In the genomic region with DNA sequence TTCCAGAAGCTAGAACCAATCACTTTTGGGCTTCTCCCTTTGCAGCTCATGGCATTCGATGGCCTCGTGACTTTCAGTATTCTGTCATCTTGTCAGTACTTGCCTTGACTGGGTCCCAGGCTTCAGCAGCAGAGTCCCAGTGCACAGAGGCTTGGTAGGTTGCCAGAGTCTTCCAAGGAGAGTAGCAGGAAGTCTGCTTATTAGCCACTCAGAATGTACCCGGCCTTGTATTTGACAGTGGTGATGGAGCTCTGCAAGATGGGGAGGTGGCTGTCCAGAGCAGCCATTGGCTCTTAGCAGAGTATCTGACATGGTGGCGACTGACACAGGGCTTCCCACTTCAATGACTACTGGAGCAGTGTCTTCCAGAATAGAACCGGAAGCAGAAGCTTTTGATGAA, we compare ENCODE assay signal across 9 mouse cellular contexts.
DNase-seq lines count a peak whose midpoint lies in the region; ATAC-seq and TF ChIP-seq lines count a peak whose summit lies in the region.
"Had no signal": no experiment of that assay in that cellular context is flagged by ENCODE, and none has a peak within 500 bp of the region (broad histone marks: within the 10 kb centered on the region; RNA-seq: fewer than 3 reads in every experiment).

No protein-coding gene starts in this region.

- no peak for TF ChIP-seq POLR2A in limb, embryonic 14.5 days (IDR thresholded peaks at IDR 0.05; ENCODE audit: borderline replicate concordance, extremely low read depth, insufficient read depth, insufficient read length)

- no peak overlapping the region for H3K4me3 ChIP-seq in embryonic facial prominence, embryonic 13.5 days
- H3K4me3 ChIP-seq in hindbrain, postnatal 0 days (ENCODE audit: low read length) = no peak overlapping the region
- no peak overlapping the region for H3K4me3 ChIP-seq in limb, embryonic 14.5 days (replicated peaks; ENCODE audit: low read length)
- H3K4me3 ChIP-seq: midbrain, embryonic 12.5 days had no signal

- DNase-seq in adrenal gland, postnatal 36 days = peak; percentile 6 to 19
- no peak for DNase-seq in hindbrain, postnatal 0 days (ENCODE audit: low spot score)
- DNase-seq in limb, embryonic 14.5 days (ENCODE audit: low spot score) = no peak
- DNase-seq in cerebellum, postnatal 4 days (ENCODE audit: low spot score in 2 of 2) = no peak
- no peak for DNase-seq in ovary, postnatal 36 days (ENCODE audit: low spot score)
- DNase-seq: forebrain, postnatal 0 days had no signal

- 50% methylated on average over 5 of the region's 5 CpGs for WGBS in embryonic facial prominence, embryonic 13.5 days
- WGBS in hindbrain, postnatal 0 days = 66% methylated on average over 5 of the region's 5 CpGs
- WGBS in limb, embryonic 14.5 days = 72% methylated on average over 5 of the region's 5 CpGs

- no peaks in the 10 kb centered on the region for H3K27me3 ChIP-seq in embryonic facial prominence, embryonic 13.5 days
- no peaks in the 10 kb centered on the region for H3K27me3 ChIP-seq in hindbrain, postnatal 0 days (ENCODE audit: insufficient read depth, low read length)
- no peaks in the 10 kb centered on the region for H3K27me3 ChIP-seq in limb, embryonic 14.5 days (ENCODE audit: control insufficient read depth, insufficient read depth, low read length)
- H3K27me3 ChIP-seq: midbrain, embryonic 12.5 days had no signal

- no peaks in the 10 kb centered on the region for H3K36me3 ChIP-seq in embryonic facial prominence, embryonic 13.5 days
- H3K36me3 ChIP-seq in hindbrain, postnatal 0 days (ENCODE audit: insufficient read depth, low read length) = no peaks in the 10 kb centered on the region
- H3K36me3 ChIP-seq in limb, embryonic 14.5 days (ENCODE audit: control insufficient read depth, insufficient read depth, low read length) = no peaks in the 10 kb centered on the region
- H3K36me3 ChIP-seq: midbrain, embryonic 12.5 days had no signal

- no peak overlapping the region for H3K4me2 ChIP-seq in embryonic facial prominence, embryonic 13.5 days
- H3K4me2 ChIP-seq in hindbrain, postnatal 0 days (ENCODE audit: low read depth, low read length) = no peak overlapping the region
- H3K4me2 ChIP-seq in limb, embryonic 14.5 days (replicated peaks; ENCODE audit: low read depth, low read length, severe bottlenecking) = no peak overlapping the region
- H3K4me2 ChIP-seq: midbrain, embryonic 12.5 days had no signal

- H3K9ac ChIP-seq in embryonic facial prominence, embryonic 13.5 days = no peak overlapping the region
- no peak overlapping the region for H3K9ac ChIP-seq in hindbrain, postnatal 0 days (replicated peaks; ENCODE audit: low read length)
- no peak overlapping the region for H3K9ac ChIP-seq in limb, embryonic 14.5 days (ENCODE audit: low read depth, low read length, severe bottlenecking)
- H3K9ac ChIP-seq: forebrain, postnatal 0 days; midbrain, embryonic 12.5 days had no signal

- 0 out of 2 replicates have a peak, but pooled peaks cover 2% of the 10 kb centered on the region for H3K9me3 ChIP-seq in embryonic facial prominence, embryonic 13.5 days
- H3K9me3 ChIP-seq in hindbrain, postnatal 0 days (ENCODE audit: low read length) = no peaks in the 10 kb centered on the region
- H3K9me3 ChIP-seq in limb, embryonic 14.5 days (ENCODE audit: control insufficient read depth, low read length) = no peaks in the 10 kb centered on the region

- TF ChIP-seq CTCF in hindbrain, postnatal 0 days (IDR thresholded peaks at IDR 0.05; ENCODE audit: low read depth) = no peak

- H3K4me1 ChIP-seq in embryonic facial prominence, embryonic 13.5 days = peaks cover 33% of the 10 kb centered on the region
- 0 out of 2 replicates have a peak, but pooled peaks cover 5% of the 10 kb centered on the region for H3K4me1 ChIP-seq in hindbrain, postnatal 0 days (ENCODE audit: insufficient read depth, low read length)
- H3K4me1 ChIP-seq in limb, embryonic 14.5 days (ENCODE audit: control insufficient read depth, insufficient read depth, low read length) = peaks cover 19% of the 10 kb centered on the region
- H3K4me1 ChIP-seq: midbrain, embryonic 12.5 days had no signal

- ATAC-seq in embryonic facial prominence, embryonic 13.5 days (ENCODE audit: insufficient number of reproducible peaks, insufficient read depth, low FRiP score, low TSS enrichment, low read depth) = no peak
- ATAC-seq in hindbrain, postnatal 0 days = peak; percentile 24; the same call in 1 of the 2 replicates
- 0 out of 2 replicates have a peak, but pooled peaks have one; percentile 25 for ATAC-seq in limb, embryonic 14.5 days (ENCODE audit: low FRiP score, low read depth)
- no peak for ATAC-seq in monocyte, adult 5-6 weeks (replicated peaks; ENCODE audit: insufficient number of reproducible peaks, low FRiP score, low TSS enrichment, poor library complexity, severe bottlenecking)
- ATAC-seq: forebrain, postnatal 0 days had no signal

- peak overlapping the region; percentile 60 for H3K27ac ChIP-seq in embryonic facial prominence, embryonic 13.5 days
- H3K27ac ChIP-seq in hindbrain, postnatal 0 days = no peak overlapping the region
- no peak overlapping the region for H3K27ac ChIP-seq in limb, embryonic 14.5 days (replicated peaks; ENCODE audit: low read depth, low read length)
- H3K27ac ChIP-seq: midbrain, embryonic 12.5 days had no signal

Comparison
In these comparisons a context has a peak if more than half of its experiments do, and no peak if none do; other contexts are left out.
1. DNase-seq: peak in adrenal gland, postnatal 36 days (2 of 2); none in hindbrain, postnatal 0 days (single experiment), limb, embryonic 14.5 days (single experiment), cerebellum, postnatal 4 days (0 of 2) and ovary, postnatal 36 days (single experiment).
2. ATAC-seq: peak in hindbrain, postnatal 0 days (single experiment) and limb, embryonic 14.5 days (single experiment); none in embryonic facial prominence, embryonic 13.5 days (single experiment) and monocyte, adult 5-6 weeks (single experiment).